Mouse (Mus musculus) macrophage (primary cell): ENCODE measurements around the gene Fam83e. TPM values are rescaled to one million over a fixed set of nuclear protein-coding genes. Genes with fewer than 3 reads are reported as not detected.
A peak's percentile ranks its signal among the peaks of the same experiment; 100 is the strongest.

Experiments used
- H3K27ac ChIP-seq: fragments of 350-480 bp; formaldehyde crosslinking; 2 replicates; pipeline ENCODE4 v1.9.0; 2021
- H3K36me3 ChIP-seq: fragments of 350-480 bp; formaldehyde crosslinking; 2 replicates; pipeline ENCODE4 v1.9.0; 2021; ENCODE audit errors: inconsistent target
- H3K4me3 ChIP-seq: fragments of 350-480 bp; formaldehyde crosslinking; 2 replicates; pipeline ENCODE4 v1.9.0; 2021; ENCODE audit errors: inconsistent target
- H3K79me2 ChIP-seq: fragments of 350-480 bp; formaldehyde crosslinking; 2 replicates; pipeline ENCODE4 v1.9.0; 2021; ENCODE audit errors: inconsistent target
- WGBS: methylation state at CpG from one replicate; pipeline ENCODE4 v1.1.7; 2026; ENCODE audit warnings: inconsistent platforms; ENCODE audit not compliant: missing documents; 5-methylcytosine and 5-hydroxymethylcytosine counted together
- polyA plus RNA-seq: library from polyadenylated mRNA; stranded (reverse); fragments of 250-400 nt; gene quantifications from 3 replicates; pipeline ENCODE4 v1.2.4, GENCODE M21; 2018; ENCODE audit warnings: inconsistent platforms

Fam83e gene
- polyA plus RNA-seq, 1 experiment from 2014 or later, result not detected

DNA sequence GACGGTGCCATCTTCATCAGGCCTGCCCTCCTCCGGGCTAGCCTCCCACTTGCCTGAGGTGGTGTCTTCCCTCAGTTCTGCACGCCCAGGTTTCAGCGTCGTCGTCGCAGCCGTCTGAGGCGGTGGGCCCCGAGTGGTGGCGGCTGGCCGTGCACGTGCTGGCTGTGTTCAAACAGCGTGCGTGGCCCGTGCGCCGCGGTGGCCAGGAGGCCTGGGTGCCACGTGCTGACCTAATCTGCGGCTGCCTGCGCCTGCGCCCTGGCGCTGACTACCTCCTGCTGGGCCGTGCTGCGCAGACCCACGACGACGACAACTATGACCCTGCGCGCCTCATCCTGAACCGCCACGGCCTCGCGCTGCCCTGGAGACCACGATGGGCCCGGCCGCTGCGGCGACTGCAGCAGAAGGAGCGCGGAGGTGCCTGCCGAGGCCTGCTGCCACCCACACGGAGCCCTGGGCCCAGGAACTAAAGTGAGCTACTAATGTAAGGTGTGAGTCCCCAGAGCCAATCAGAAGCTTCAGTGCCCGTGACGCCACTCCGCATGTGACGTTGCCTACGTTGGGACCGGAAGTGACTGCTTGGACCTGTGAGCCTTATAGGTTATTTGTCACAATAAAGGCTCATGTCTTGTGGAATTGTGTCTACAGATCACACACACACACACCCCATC is 27.0 kb upstream of the Fam83e start, which contains the start of gene Sec1:
Sec1 (minus strand) TSS at position 482 of the 671 bp plus-strand sequence.
- Histone ChIP-seq H3K79me2 (no peaks in the 10 kb centered on the region), H3K27ac (no peak within 1 kb of the TSS), H3K4me3 (no peak within 1 kb of the TSS), H3K36me3 (no peaks in the 10 kb centered on the region)
- 93% methylated on average over 45 of the region's 50 CpGs for WGBS

DNA sequence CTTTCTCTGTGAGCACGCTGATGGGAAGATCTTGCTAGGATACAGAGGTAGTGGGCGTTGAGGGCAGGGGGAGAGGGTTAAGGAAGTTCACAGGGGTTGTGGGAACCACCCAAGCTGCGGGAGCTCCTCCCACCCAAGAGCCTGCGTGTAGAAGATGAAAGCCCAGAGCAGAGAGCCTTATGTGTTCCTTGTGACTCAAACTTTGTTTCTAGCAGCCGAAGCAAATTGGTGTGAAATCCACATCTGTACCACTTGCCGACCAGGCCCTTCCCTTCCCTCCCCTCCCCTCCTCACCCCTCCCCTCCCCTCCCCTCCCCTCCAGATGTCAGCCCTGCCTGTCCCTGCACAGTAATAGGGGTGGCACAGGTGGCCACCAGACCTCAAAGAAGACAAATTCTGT is 25.9 kb upstream of the Fam83e start:
- Histone ChIP-seq H3K27ac (no peak overlapping the region), H3K4me3 (no peak overlapping the region), H3K79me2 (no peaks in the 10 kb centered on the region), H3K36me3 (no peaks in the 10 kb centered on the region)
- WGBS, result 34% methylated on average over 3 of the region's 6 CpGs

DNA sequence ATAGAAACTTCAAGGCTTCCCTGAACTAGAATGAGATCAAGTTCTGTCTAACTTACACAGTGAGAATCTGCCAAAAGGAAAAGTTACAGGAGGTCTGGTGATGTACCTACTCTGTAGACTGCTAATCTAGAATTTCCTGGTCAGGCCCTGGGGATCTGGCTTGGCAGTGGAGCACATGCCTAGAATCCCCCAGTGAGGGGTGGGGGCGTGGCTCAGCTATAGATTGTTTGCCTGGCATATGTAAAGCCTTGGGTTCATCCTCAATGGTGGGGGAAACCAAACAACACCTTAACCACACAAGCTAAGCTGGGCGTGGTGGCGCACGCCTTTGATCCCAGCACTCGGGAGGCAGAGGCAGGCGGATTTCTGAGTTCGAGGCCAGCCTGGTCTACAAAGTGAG is 23.1 kb upstream of the Fam83e start:
- no peaks in the 10 kb centered on the region for H3K79me2 ChIP-seq
- 56% methylated on average over 1 of the region's 7 CpGs for WGBS
- no peak overlapping the region for H3K4me3 ChIP-seq

DNA sequence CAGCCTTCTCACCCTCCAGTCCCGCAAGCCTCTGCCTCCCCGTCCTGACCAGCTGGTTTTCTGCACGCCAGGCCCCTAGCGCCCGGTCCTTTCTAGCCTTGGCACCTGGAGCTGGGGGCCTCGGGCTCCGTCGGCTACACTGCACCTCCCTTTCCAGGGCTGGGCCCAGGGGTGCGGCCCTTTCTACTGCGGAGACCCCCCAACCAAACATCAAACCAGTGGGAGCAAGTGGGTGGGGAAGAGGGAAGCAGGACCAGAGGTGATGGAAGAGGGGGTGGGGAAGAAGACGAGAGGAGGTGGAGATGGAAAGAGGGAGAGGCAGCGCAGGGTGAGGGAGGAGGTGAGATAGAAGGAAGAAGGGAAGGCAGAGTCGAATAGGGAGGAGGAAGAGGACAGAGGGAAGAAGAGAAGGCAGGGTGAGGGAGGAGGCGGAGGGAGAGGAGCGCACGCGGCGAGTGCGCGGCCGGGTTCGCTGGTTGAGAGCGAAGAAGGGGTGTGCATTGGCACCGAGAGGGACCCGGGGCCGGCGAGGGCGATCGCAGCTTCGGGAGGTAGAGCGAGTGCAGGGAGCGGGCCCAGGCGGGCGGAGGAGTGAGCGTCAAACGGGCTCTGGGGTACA is 21.4 kb upstream of the Fam83e start, which contains the start of gene Car11:
Car11 (plus strand) TSS at position 321 of the 619 bp plus-strand sequence.
- Histone ChIP-seq H3K27ac (no peak within 1 kb of the TSS), H3K36me3 (no peaks in the 10 kb centered on the region), H3K79me2 (no peaks in the 10 kb centered on the region), H3K4me3 (no peak within 1 kb of the TSS)
- 15% methylated on average over 35 of the region's 36 CpGs for WGBS

More for the DNA sequence above, 23.1 kb upstream of the Fam83e start:
- Histone ChIP-seq H3K36me3 (no peaks in the 10 kb centered on the region), H3K27ac (no peak overlapping the region)

DNA sequence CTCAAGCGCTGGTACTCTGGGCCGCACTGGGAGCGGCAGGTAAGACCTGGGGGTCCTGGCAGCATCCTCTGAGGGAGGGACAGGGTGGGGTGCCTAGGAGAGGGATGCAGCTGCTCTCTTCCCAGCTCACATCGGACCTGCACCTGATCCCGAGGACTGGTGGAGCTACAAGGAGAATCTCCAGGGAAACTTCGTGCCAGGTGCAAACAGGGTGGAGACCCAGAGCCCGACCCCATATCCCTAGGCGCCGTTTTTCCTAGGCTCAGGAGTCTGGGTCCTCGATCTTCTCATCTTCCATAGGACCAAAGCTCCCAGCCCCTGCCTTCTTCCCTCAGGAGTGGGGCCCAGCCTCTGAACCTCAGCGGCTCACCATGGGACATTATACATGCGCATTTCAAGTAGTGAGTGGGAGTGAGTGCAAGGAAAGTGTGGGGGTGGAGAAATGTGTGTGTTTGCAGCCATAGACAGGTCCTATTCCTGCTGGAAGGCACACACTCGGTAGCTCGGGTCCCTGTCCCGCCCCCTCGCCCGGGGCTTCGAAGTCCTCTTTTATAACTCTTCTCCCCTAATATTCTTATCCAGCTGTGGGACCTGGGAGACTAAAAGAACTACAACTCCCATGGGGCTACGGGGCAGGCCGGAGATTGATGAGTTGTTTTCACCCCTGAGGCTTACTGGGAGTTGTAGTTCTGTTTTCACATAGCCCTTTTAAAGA is 20.6 kb upstream of the Fam83e start:
- 2% methylated on average over 20 of the region's 20 CpGs for WGBS
- Histone ChIP-seq H3K4me3 (no peak overlapping the region), H3K79me2 (no peaks in the 10 kb centered on the region), H3K27ac (no peak overlapping the region), H3K36me3 (no peaks in the 10 kb centered on the region)

DNA sequence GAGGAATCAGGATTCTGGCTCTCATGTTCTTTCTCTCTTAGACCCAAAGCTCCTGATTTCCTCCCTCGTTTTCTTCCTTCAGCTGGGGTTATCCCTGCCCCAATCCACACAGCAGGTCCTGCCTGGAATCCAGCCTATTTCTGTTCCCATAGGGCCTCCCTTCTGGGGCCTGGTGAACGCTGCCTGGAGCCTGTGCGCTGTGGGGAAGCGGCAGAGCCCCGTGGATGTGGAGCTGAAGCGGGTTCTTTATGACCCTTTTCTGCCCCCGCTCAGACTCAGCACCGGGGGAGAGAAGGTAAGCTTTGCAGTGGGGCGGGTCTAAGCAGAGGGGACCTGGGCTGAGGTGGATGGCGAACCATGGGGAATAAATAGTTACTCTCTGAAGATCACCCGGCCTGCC is 19.9 kb upstream of the Fam83e start:
- 56% methylated on average over 11 of the region's 11 CpGs for WGBS
- H3K36me3 ChIP-seq, result no peaks in the 10 kb centered on the region
- H3K79me2 ChIP-seq, result peaks cover 3% of the 10 kb centered on the region; the same call in 1 of the 2 replicates
- no peak overlapping the region for H3K27ac ChIP-seq
- H3K4me3 ChIP-seq, result no peak overlapping the region

DNA sequence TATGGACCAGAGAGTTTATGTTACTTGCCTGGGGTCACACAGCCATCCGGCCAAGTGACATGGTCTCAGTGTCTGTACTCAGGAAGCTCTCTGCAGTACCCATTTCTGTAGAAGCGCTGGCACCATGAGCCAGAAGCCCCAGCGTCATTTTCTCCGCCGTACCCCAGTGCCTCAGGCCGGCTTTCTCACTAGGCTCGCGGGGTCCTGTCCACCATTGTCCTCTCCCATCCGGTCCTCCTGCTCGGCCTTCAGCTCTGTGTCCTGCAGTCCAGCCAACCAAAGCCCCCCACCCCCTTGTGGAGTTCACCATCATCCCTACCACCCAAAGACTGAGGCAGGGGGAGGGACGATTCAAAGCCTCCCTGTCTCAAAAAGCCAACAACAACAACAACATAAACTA is 19.4 kb upstream of the Fam83e start:
- Histone ChIP-seq H3K4me3 (no peak overlapping the region), H3K36me3 (no peaks in the 10 kb centered on the region), H3K79me2 (peaks cover 5% of the 10 kb centered on the region; the same call in 1 of the 2 replicates), H3K27ac (no peak overlapping the region)
- 93% methylated on average over 11 of the region's 11 CpGs for WGBS

DNA sequence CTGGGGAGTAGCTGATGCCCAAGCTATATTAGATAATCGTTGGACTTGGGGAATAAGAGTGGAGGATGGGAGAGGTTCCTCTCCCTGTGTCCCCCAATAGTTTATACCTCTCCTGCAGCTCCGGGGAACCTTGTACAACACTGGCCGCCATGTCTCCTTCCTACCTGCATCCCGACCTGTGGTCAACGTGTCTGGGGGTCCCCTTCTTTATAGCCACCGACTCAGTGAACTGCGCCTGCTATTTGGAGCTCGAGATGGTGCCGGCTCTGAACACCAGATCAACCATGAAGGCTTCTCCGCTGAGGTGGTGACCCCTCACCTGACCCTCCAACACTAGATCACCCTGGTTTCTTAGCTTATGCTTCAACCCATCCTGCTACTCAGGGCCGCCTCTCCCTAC is 18.7 kb upstream of the Fam83e start:
- H3K27ac ChIP-seq, result no peak overlapping the region
- H3K4me3 ChIP-seq, result no peak overlapping the region
- peaks cover 5% of the 10 kb centered on the region; the same call in 1 of the 2 replicates for H3K79me2 ChIP-seq
- WGBS, result 90% methylated on average over 10 of the region's 11 CpGs
- no peaks in the 10 kb centered on the region for H3K36me3 ChIP-seq

DNA sequence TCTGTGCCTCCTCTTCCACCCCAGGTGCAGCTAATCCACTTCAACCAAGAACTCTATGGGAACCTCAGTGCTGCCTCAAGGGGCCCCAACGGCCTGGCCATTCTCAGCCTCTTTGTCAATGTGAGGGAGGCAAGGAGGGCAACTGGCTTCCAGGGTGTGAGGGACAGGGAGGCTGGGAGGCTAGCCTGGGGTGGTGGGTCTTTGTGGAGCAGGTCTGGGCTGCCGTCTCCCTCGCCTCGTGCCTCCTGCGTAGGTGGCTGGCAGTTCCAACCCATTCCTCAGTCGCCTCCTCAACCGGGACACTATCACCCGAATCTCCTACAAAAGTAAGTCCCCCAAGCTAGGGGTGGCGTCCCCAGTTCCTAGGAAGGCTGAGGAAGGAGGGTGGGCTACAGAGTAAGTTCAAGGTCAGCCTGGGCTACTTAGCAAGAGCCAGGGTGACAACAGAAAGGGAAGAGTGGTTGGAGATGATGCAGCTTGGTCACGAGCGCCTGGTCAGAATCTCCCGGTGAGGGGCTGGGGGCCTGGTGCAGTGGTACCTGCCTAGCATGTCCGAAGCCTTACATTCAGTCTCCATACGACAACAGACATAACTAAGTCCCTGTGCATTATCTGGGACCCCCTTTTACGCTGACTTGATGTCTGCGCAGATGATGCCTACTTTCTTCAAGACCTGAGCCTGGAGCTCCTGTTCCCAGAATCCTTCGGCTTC is 18.0 kb upstream of the Fam83e start:
- Histone ChIP-seq H3K4me3 (no peak overlapping the region), H3K79me2 (peaks cover 5% of the 10 kb centered on the region; the same call in 1 of the 2 replicates), H3K36me3 (no peaks in the 10 kb centered on the region), H3K27ac (no peak overlapping the region)
- WGBS, result 94% methylated on average over 16 of the region's 17 CpGs

DNA sequence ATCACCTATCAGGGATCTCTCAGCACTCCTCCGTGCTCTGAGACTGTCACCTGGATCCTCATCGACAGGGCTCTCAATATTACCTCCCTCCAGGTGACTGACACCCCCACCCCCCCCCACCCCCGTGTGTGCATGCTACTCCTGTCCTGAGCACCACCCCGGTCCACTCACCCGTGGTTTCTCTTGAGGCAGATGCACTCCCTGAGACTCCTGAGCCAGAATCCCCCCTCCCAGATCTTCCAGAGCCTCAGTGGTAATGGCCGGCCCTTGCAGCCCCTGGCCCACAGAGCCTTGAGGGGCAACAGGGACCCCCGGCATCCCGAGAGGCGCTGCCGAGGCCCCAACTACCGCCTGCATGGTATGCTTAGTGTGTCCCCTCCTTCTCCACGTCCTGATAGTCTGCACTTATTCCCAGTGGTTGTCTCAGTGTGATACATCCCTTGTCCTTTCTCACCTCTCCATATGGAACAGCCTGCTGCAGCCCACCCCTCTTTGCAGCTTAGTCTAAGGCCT is 17.4 kb upstream of the Fam83e start:
- Histone ChIP-seq H3K79me2 (peaks cover 6% of the 10 kb centered on the region; the same call in 1 of the 2 replicates), H3K36me3 (no peaks in the 10 kb centered on the region), H3K4me3 (no peak overlapping the region; the same call in 1 of the 2 replicates), H3K27ac (peak overlapping the region; percentile 78)
- 52% methylated on average over 12 of the region's 12 CpGs for WGBS

DNA sequence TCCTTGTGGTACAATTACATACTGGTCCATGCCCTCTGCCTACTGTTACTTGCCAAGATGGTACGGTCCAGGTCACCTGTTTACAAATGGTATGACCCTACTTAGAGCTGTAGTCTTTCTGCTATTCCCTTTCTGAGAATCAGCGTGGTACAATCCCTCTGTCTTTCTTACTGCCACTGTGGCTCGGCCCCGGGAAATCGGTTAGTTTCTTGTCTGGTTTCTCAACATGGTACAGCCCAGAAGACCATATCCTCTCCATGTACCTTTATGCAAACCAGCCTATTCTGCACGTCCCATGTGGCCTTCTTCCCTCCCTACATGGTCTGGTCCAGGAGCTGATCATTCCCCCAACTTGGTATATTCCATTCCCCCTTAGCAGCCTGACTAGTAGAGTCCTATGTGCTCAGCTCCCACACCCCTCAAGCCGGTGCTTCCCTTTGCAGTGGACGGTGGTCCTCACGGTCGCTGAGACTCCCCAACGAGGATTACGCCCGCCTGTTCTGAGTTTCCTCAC is 16.9 kb upstream of the Fam83e start:
- WGBS, result 1% methylated on average over 13 of the region's 13 CpGs
- no peaks in the 10 kb centered on the region; the same call in 1 of the 2 replicates for H3K36me3 ChIP-seq
- peak overlapping the region; percentile 78 for H3K27ac ChIP-seq
- H3K4me3 ChIP-seq, result peak overlapping the region; percentile 31
- H3K79me2 ChIP-seq, result peaks cover 11% of the 10 kb centered on the region; the same call in 1 of the 2 replicates

DNA sequence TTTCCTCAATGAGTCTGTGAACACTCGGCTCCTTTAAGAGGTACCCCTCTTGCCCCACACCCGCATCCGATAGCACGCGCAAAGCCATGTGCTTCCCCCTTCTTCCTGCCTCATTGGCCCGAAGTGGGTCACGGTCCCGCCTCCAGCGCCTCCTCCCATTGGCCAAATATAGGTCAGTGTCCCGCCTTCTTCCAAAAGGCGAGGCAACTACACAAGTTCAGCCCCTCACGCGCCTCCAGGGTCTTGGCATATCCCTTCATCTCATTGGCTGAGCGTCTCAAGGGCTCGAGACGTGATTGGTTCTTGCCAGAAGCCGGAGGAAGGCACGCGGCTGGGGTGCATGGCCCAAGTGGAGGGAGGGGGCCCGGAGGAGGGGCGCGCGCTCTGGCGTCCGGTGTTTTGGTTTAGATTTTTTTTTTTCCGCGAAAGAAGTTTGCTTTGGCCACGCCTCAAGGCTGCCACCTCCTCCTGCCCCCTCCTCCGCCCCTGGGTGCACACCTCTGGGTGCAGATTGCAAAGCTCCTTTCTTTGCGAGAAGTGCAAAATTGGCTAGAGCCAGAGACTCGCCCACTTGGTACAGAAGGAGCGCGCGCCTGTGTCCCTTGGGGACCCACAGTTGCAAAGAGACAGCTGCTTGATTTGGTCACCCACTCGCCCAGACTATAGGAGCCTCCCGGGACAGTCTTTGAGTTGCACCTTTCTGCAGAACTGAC is 16.1 kb upstream of the Fam83e start, which contains the start of gene Dbp:
Dbp (plus strand) TSS at position 359 of the 713 bp plus-strand sequence.
- peak within 1 kb of the TSS; percentile 92 for H3K27ac ChIP-seq
- peaks cover 8% of the 10 kb centered on the region; the same call in 1 of the 2 replicates for H3K36me3 ChIP-seq
- peak within 1 kb of the TSS; percentile 90 for H3K4me3 ChIP-seq
- WGBS, result 2% methylated on average over 36 of the region's 36 CpGs
- peaks cover 19% of the 10 kb centered on the region; the same call in 1 of the 2 replicates for H3K79me2 ChIP-seq

DNA sequence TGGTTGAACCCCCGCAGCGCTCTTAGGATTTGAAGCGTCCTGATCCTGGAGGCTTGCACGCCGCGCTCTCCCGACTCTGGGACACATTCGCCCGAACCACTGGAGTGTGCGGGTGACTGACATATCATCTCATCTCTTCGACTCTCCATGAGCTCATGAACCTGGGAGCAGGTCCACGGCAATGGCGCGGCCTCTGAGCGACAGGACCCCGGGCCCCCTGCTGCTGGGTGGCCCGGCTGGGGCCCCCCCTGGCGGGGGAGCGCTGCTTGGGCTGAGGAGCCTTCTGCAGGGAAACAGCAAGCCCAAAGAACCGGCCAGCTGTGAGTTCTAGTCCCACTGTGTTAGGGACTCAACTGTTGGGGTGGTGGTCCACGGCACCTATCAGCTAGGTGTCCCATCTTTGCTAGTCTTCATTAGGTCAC is 15.6 kb upstream of the Fam83e start:
- 1% methylated on average over 21 of the region's 21 CpGs for WGBS
- peak overlapping the region; percentile 90 for H3K4me3 ChIP-seq
- peaks cover 13% of the 10 kb centered on the region; the same call in 1 of the 2 replicates for H3K36me3 ChIP-seq
- peaks cover 24% of the 10 kb centered on the region; the same call in 1 of the 2 replicates for H3K79me2 ChIP-seq
- H3K27ac ChIP-seq, result peak overlapping the region; percentile 92
